Mouse (Mus musculus): ENCODE measurements around the gene Sptb.
A peak's percentile ranks its signal among the peaks of the same experiment; 100 is the strongest.

Sptb gene

DNA sequence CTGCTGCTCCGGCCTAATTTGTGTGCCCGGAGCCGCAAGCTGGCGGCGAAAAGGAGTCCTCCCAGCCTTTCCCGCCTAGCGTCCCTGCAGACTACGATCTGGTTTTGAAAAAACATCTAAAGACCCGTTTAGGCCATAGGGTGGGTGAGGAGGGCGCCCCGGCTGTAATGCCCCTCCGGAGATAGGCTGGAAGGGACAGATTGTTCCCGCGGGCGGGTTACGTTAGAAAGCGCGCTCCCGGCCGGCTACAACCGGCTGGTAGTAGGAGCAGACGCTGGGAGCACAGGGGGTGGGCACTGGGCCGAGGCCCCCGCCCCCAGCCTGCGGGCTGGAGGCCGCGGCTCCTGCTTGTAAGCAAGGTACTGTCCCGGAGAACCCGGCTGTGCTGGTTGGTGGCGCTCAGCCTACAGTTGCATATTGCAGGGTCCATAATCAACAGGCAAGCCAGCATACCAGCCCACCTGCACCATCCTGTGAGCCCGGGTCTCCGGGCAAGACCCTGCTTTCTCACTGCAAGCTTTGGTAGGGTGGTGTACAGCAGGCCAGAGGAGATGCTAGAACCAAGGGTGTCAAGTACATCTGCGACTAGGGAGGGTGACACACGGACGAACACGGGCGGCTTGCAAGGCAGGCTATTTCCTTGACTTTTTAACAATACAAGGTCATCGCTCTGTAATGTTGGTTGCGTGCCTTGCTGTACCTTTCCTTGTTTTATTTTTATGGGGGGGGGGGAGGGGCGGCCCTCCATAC lies at the start of gene Sptb:
Sptb (minus strand) TSS at position 197 of the 750 bp plus-strand sequence.
- DNase-seq (ENCODE audit: low spot score in 2 of 2): peak in 1 of 2 experiments; percentile 31

DNA sequence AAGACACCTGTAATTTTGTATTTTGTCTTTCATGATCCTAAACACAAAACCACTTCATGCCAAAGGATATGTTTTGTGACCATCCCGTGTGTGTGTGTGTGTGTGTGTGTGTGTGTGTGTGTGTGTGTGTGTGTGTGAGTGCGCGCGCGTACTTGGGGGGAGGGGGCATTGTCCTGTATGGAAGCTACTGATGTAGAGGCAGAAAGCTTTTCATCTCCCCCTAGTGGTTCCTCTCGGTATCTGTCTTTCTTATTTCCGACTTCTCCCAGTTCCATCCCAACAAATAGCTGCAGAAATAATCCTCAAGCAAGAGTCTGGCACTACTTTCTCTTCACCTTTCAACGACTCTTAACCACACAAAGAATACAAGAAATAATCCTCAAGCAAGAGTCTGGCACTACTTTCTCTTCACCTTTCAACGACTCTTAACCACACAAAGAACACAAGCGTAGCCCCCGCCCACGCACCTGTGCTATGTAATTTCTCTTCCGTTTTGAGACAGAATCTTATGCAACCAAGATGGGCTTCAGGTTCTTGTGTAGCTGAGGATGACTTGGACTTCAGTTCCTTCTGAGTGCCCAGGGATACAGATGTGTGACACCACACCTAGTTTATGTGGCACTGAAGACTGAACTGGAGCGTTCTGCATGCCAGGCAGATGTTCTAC lies 42.4 kb upstream of the Sptb start:
- DNase-seq (ENCODE audit: low spot score in 2 of 2): peak in 1 of 2 experiments; percentile 15

GRCm38 (mm10) chr12:76750866-76751459 lies 40.6 kb upstream of the Sptb start:
- DNase-seq (ENCODE audit: low spot score in 2 of 2): no peak

DNA sequence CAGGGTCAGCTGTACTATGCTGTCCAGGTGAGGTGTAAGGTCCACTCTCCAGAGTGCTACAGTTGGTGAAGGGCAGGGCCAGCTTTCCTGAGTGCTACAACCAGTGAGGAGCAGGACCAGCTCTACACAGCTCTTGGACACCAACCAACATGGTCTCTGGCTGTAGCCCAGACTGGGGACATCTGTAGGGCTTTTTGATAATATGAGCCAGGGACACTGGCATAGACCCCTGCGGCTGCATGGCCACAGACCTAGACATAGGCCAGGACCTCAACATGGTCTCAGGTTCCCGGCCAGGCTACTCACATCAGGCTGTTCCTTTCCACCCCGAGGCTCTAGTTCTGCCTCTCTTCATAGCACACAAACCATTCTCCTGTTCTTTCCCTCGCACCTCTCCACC lies 17.6 kb upstream of the Sptb start:
- DNase-seq (ENCODE audit: low spot score in 2 of 2): no peak

GRCm38 (mm10) chr12:76722026-76722425 lies 11.7 kb upstream of the Sptb start:
- DNase-seq (ENCODE audit: low spot score in 2 of 2): no peak

- DNase-seq (ENCODE audit: low spot score in 2 of 2): no peak
Measured at GRCm38 (mm10) chr12:76720572-76720971, 10.2 kb upstream of the Sptb start.

DNA sequence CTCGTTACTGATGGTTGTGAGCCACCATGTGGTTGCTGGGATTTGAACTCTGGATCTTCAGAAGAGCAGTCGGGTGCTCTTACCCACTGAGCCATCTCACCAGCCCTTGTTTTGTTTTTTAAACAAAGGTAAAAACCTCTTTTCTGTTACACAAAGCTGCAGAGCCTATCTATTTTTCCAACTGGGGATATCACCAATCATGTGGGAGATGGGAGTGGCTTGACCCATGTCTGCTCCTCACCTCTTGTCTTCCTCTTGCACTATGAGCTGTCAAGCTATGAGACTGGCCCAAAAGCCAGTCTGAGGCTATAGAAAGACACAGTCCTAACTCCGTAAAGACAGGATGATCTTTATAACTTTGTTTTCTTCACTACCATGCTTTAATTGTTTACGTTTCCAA lies 8.0 kb upstream of the Sptb start:
- DNase-seq (ENCODE audit: low spot score in 2 of 2): no peak

- peak; percentile 52 to 55 for DNase-seq (ENCODE audit: low spot score in 2 of 2)
Measured at GRCm38 (mm10) chr12:76709795-76710350, 474 bp downstream of the Sptb start.

GRCm38 (mm10) chr12:76708956-76709794 lies 1.2 kb downstream of the Sptb start:
- no peak for DNase-seq (ENCODE audit: low spot score in 2 of 2)

DNA sequence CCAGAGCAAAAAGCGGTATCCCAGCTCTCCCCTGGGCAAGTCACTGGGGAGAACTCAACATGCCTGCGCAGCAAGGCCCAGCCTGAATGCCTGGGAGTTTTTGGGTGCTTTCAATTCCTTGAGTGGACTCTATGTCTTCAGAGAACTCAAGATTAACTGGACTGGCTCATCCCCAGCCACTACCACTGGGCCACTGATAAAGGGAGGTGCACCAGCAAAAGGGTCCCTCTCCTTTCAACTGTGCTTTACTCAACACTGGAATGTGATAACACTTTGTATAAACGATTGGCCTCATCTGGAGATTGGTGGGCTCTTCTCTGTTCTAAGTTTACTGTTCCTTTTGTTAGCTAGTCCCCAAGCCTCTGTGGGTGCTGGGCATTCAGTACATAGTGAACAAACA lies 2.2 kb downstream of the Sptb start:
- DNase-seq (ENCODE audit: low spot score in 2 of 2): no peak

DNA sequence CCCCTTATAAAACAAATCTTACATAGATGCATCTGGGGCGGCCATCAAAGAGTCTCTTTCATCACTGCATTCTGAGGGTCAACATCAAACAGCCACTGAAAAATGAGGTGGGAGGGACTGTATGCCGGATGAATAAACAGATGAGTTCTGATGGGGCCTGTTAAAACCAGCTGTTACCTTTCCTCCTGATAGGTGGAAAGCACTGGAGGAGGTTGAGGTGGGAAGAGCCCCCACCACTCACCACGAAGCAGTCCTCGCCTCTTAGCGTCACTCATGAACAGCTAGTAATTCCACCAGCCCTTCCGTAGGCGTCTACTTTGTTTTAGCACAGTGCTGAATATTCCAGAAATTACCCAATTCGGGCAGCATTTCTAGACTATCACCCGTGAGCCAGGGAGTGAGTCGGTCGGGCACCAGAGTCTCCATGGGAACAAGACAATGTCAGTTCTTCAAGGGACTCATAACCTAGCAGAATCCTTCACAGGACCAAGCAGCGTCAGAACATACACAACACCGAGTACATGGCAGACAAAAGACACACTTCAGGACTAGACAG lies 13.9 kb downstream of the Sptb start:
- no peak for DNase-seq (ENCODE audit: low spot score in 2 of 2)

DNA sequence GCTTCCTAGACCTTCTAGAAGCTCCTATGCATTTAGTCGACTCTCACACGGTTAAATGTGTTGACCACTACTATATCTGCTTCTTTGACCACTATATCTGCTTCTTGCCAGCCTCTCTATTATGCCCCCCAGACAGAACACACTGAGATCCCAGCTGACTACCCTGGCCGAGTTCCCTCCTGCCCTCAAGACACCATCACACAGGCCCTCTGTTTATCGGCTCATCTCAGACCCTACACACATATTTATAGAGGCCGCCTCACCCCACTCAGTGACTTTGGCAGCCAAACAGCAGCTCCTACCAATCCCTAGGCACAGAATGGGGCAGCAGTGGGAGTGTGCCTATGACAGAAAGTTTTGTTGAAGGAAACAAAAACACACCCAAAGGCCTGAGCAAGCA lies 14.6 kb downstream of the Sptb start:
- no peak for DNase-seq (ENCODE audit: low spot score in 2 of 2)

GRCm38 (mm10) chr12:76694801-76695505 lies 15.4 kb downstream of the Sptb start:
- peak in 1 of 2 experiments; percentile 14 for DNase-seq (ENCODE audit: low spot score in 2 of 2)

- DNase-seq (ENCODE audit: low spot score in 2 of 2): no peak
Measured at GRCm38 (mm10) chr12:76687498-76688200, 22.7 kb downstream of the Sptb start.

DNA sequence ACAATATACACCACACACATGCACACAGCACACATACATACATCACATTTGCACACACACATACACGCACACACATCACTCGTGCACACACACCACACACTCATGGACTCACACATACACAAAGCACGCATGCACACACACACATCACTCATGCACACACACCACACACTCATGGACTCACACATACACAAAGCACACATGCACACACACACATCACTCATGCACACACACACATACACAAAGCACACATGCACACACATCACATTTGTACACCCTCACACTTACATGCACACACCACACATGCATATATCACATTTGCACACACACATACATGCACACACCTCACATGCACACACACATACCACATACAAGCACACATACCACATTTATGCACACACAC lies 24.7 kb downstream of the Sptb start:
- DNase-seq (ENCODE audit: low spot score in 2 of 2): no peak

DNA sequence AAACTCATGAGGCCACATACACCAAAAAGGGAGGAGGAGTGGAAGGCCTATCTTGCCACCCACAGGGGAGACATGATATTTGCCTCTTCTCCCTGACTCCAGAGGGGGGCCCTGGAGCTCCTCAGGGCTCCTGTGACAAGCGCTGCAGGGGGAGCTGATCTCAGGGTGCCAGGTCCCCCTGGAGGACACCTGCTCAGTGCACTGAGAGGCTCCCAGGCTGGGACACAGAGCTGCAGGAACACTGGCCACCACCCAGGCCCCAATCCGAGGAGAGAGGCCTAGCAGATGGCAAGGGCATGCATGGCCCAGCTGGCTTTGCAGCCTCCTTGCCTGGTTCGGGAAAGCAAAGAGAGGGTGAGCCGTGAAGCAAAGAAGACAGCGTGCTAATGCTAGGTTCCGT lies 25.9 kb downstream of the Sptb start:
- DNase-seq (ENCODE audit: low spot score in 2 of 2): no peak

DNA sequence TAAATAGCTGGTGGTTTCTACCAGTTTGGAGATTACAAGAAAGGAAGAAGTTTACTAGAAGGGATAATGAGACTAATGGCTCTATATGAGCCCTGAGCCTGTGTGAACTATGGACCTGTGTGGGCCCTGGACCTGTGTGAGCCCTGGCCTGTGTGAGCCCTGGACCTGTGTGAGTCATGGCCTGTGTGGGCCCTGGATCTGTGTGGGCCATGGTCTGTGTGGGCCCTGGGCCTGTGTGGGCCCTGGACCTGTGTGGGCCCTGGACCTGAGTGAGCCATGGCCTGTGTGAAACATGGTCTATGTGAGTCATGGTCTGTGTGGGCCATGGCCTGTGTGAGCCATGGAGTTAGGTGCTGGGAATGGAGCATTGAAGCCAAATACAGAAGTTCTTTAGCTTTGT lies 28.4 kb downstream of the Sptb start:
- no peak for DNase-seq (ENCODE audit: low spot score in 2 of 2)

DNA sequence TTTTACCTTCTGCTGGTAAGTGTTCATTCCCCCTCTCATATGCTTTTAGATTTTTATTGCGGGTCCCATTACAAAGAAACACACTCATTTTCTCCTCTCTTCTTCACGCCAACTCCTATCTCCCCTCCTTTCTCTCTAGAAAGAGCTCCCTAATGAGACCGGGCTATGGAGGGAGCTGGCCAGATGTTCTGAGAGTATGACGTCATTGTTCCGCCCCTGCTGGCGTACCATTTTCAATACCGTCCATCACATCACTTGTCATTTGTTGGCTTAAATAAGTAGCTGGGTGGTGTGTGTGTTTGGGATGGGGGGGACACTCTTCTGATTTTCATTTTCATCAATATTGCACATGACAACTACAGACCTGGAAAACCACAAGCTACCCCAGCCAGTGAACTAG lies 33.3 kb downstream of the Sptb start:
- DNase-seq (ENCODE audit: low spot score in 2 of 2): no peak

GRCm38 (mm10) chr12:76676477-76676876 lies 33.9 kb downstream of the Sptb start:
- no peak for DNase-seq (ENCODE audit: low spot score in 2 of 2)

GRCm38 (mm10) chr12:76675364-76675763 lies 35.0 kb downstream of the Sptb start:
- DNase-seq (ENCODE audit: low spot score in 2 of 2): no peak

Measured in frontal cortex, postnatal 25 days (tissue).